Mouse (Mus musculus) embryo, embryonic 10 days (tissue): ENCODE data around the gene 4930558K02Rik.
A peak's percentile ranks its signal among the peaks of the same experiment; 100 is the strongest.

Experiments
- DNase-seq: peaks from one replicate; pipeline ENCODE4 v3.0.0-alpha.2; 2015; ENCODE audit warnings: low spot score

4930558K02Rik gene

GRCm38 (mm10) chr1:161900129-161900528 lies 79.3 kb downstream of the 4930558K02Rik start:
- no peak for DNase-seq

GRCm38 (mm10) chr1:161897235-161897634 lies 82.2 kb downstream of the 4930558K02Rik start:
- no peak for DNase-seq

- DNase-seq = peak; percentile 34
Measured at GRCm38 (mm10) chr1:161896130-161896529, 83.3 kb downstream of the 4930558K02Rik start.

- no peak for DNase-seq
Measured at GRCm38 (mm10) chr1:161895014-161895413, 84.4 kb downstream of the 4930558K02Rik start.

GRCm38 (mm10) chr1:161894553-161894952 lies 84.9 kb downstream of the 4930558K02Rik start:
- DNase-seq = peak; percentile 50

- no peak for DNase-seq
Measured at GRCm38 (mm10) chr1:161894126-161894525, 85.3 kb downstream of the 4930558K02Rik start.
